Mouse (Mus musculus) C3H10T1/2 (cell line): Measurements from ENCODE around the gene Gm10283. TPM values are rescaled to one million over a fixed set of nuclear protein-coding genes. Genes with fewer than 3 reads are reported as not detected.

Experiments used
- polyA plus RNA-seq, 2 experiments: library from polyadenylated mRNA; unstranded; fragments of >200 nt; fragmentation: generic; extraction: Trizol; gene quantifications; one replicate each; pipeline ENCODE4 v1.2.1; 2012; ENCODE audit warnings: missing spikeins in 2 of 2

Gene Gm10283
- polyA plus RNA-seq, result not detected

GRCm38 (mm10) chr8:60503098-60503497 is at the start of gene Gm10283:
Gene Gm10283, minus strand, starts transcription at chr8:60503198.

GRCm38 (mm10) chr8:60505653-60506521 is 2.9 kb upstream of the Gm10283 start, which contains the start of gene Aadat:
Gene Aadat, plus strand, starts transcription at chr8:60505932.

Other genes starting within 250 kb of the Gm10283 start
- gene Aadat, start 2.7 kb upstream of the Gm10283 start, polyA plus RNA-seq, result not detected
- gene Mfap3l, start 129.6 kb upstream of the Gm10283 start, polyA plus RNA-seq, result under 1 TPM; 0.30 to 0.50 TPM